Comparison of ENCODE assay signal across 33 mouse cellular contexts in genomic region chr3:22108013-22108412, GRCm38 (mm10).
"Had no signal": no experiment of that assay in that cellular context is flagged by ENCODE, and none has a peak within 500 bp of the region (broad histone marks: within the 10 kb centered on the region; RNA-seq: fewer than 3 reads in every experiment).

No protein-coding gene starts in this region.

- H3K36me3 ChIP-seq: heart, embryonic 13.5 days; heart, embryonic 15.5 days; hindbrain, embryonic 12.5 days; hindbrain, embryonic 13.5 days; hindbrain, embryonic 15.5 days; intestine, embryonic 15.5 days had no signal

- DNase-seq: heart, postnatal 10 days; heart, postnatal 14 days; heart, postnatal 36 days; kidney, adult 11 months; kidney, adult 18-20 months; kidney, adult 2 months; kidney, adult 8-10 months; kidney, adult 9 months; kidney, postnatal 10 days; kidney, postnatal 14 days; kidney, postnatal 25 days; kidney, postnatal 36 days; kidney, postnatal 4 days; layer of hippocampus, adult 9-11 months; layer of hippocampus, postnatal 36 days had no signal

- H3K27me3 ChIP-seq: heart, embryonic 12.5 days; heart, embryonic 13.5 days; heart, embryonic 15.5 days; hindbrain, embryonic 12.5 days; hindbrain, embryonic 13.5 days; hindbrain, embryonic 15.5 days; intestine, embryonic 15.5 days; kidney, embryonic 15.5 days had no signal

- H3K4me2 ChIP-seq: heart, embryonic 12.5 days; heart, embryonic 13.5 days; heart, embryonic 15.5 days; hindbrain, embryonic 12.5 days; hindbrain, embryonic 13.5 days; hindbrain, embryonic 14.5 days; hindbrain, embryonic 15.5 days; intestine, embryonic 15.5 days; kidney, embryonic 15.5 days had no signal

- H3K9me3 ChIP-seq: heart, embryonic 15.5 days; hindbrain, embryonic 13.5 days; hindbrain, embryonic 15.5 days; intestine, embryonic 15.5 days had no signal

- H3K4me3 ChIP-seq: heart, embryonic 12.5 days; heart, embryonic 13.5 days; heart, embryonic 15.5 days; hindbrain, embryonic 10.5 days; hindbrain, embryonic 12.5 days; hindbrain, embryonic 13.5 days; hindbrain, embryonic 15.5 days; intestine, embryonic 15.5 days; kidney, embryonic 15.5 days; layer of hippocampus, adult 2 months; left cerebral cortex, adult 2 months had no signal

- H3K4me1 ChIP-seq: hindbrain, embryonic 10.5 days; intestine, embryonic 15.5 days had no signal

- ATAC-seq: hindbrain, embryonic 16.5 days; hindbrain, postnatal 0 days; inflammation-experienced regulatory T-cells, adult 6 months; intestine, embryonic 15.5 days; intestine, embryonic 16.5 days; intestine, postnatal 0 days had no signal

- H3K9ac ChIP-seq: heart, embryonic 12.5 days; heart, embryonic 13.5 days; heart, embryonic 15.5 days; hindbrain, embryonic 12.5 days; hindbrain, embryonic 13.5 days; hindbrain, embryonic 14.5 days; hindbrain, embryonic 15.5 days; intestine, embryonic 15.5 days; kidney, embryonic 15.5 days had no signal

- H3K27ac ChIP-seq: heart, embryonic 13.5 days; heart, embryonic 15.5 days; hindbrain, embryonic 10.5 days; hindbrain, embryonic 12.5 days; hindbrain, embryonic 13.5 days; hindbrain, embryonic 14.5 days; hindbrain, embryonic 15.5 days; hindbrain, postnatal 0 days; intestine, embryonic 15.5 days; kidney, embryonic 15.5 days; kidney, postnatal 0 days; left cerebral cortex, adult 2 months had no signal
